Mouse (Mus musculus) CH12.LX (cell line): ENCODE data around the gene Safb2.

Experiments used
- CTCF ChIP-seq, 2 experiments: IDR thresholded peaks in 1 of 2; conservative IDR thresholded peaks in 1 of 2; 2 replicates each; pipeline ENCODE4 v1.5.1; 2011 to 2012; ENCODE audit warnings: low read depth in 2 of 2, low read length in 2 of 2, improper control_type of control experiment in 1 of 2, inconsistent platforms in 1 of 2, mild to moderate bottlenecking in 1 of 2, moderate library complexity in 1 of 2
- EP300 ChIP-seq: IDR thresholded peaks from 2 replicates; pipeline ENCODE4 v1.6.1; 2011; ENCODE audit warnings: low read length, improper control_type of control experiment
- RAD21 ChIP-seq: IDR thresholded peaks from 2 replicates; pipeline ENCODE4 v1.6.1; 2011; ENCODE audit warnings: low read depth, mild to moderate bottlenecking, low read length, improper control_type of control experiment, moderate library complexity

DNA sequence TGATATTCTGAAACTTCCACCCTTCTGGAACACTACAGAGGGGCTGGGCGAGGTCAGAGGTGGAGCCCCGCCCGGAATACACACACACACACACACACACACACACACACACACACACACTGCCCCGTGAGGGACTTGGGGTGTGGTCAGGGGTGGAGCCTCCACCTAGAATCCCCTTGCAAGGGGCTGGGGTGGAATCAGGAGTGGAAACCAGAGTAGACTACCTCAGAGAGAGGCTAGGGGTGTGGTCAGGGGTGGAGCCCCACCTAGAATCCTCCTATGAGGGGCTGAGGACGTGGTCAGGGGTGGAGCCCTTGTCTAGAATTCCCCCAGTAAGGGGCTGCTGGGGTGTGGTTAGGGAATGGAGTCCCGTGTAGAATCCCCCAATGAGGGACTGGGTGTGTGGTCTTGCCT, 43.8 kb downstream of the Safb2 start:
- no peak for TF ChIP-seq EP300
- no peak for TF ChIP-seq CTCF (conservative IDR thresholded peaks at IDR 0.05 in 1 of 2, IDR thresholded peaks at IDR 0.05 in 1 of 2; ENCODE audit: low read depth in 2 of 2, low read length in 2 of 2)
- no peak for TF ChIP-seq RAD21
